Mouse (Mus musculus) erythroblast, adult 5-6 weeks (primary cell): Measurements from ENCODE around the gene Efcab14. TPM values are rescaled to one million over a fixed set of nuclear protein-coding genes. Genes with fewer than 3 reads are reported as not detected.
A peak's percentile ranks its signal among the peaks of the same experiment; 100 is the strongest.

Source experiments
- ATAC-seq: replicated peaks from 2 replicates; pipeline ENCODE4 v1.8.0; 2016; ENCODE audit warnings: moderate number of reproducible peaks, mild to moderate bottlenecking, moderate TSS enrichment, inconsistent platforms; ENCODE audit not compliant: poor library complexity, low FRiP score, severe bottlenecking
- total RNA-seq, 2 experiments: library from RNA; stranded (forward) in 1 of 2; stranded (reverse) in 1 of 2; fragments of 150-400 nt in 1 of 2; fragments of 200-764, 138-1000 nt in 1 of 2; gene quantifications; 2 replicates each; pipeline versions ENCODE4 v1.2.3 to v1.2.4; 2015 to 2017; ENCODE audit warnings: low replicate concordance in 2 of 2

The Efcab14 gene
- total RNA-seq, 2 experiments from 2014 or later, result 27.6 to 33.4 TPM

DNA sequence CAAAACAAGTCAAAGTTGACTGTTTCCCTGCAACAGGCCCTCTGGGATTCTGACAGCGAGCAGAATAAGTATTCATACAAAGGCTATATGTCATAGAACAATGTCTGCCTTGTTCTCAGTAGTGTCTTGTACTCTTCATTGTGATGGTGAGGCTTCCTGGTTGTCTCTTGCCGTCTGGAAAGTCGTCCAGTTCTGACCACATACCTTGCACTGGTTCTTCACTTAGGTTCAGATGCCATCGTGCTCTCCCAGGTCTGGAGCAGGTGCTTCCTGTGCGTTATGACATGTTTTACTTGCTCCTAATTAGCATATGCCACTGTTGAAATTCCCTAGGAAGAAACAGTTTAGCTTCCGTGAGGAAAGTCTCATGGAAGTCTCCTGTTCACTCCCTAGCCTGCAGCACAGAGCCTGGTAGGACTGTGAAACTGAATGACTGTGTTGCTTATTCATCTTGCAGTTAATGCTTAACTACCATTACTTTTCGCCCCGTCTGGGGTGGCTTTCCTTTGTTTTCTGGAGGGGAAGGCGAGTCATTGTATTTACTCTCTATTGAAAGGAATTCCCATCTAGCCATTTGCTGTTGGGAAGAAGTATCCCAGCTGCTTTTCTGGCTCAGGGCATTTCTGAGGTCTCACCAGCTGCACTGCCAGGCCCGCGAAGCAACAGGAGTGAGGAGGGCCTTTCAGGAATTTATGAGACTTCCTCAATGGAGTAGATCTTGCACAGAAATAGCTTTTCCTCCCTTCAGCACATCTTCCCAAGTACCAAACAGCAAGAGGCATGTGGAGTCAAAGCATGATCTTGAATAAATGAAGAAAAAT, 30.3 kb downstream of the Efcab14 start:
- no peak for ATAC-seq

DNA sequence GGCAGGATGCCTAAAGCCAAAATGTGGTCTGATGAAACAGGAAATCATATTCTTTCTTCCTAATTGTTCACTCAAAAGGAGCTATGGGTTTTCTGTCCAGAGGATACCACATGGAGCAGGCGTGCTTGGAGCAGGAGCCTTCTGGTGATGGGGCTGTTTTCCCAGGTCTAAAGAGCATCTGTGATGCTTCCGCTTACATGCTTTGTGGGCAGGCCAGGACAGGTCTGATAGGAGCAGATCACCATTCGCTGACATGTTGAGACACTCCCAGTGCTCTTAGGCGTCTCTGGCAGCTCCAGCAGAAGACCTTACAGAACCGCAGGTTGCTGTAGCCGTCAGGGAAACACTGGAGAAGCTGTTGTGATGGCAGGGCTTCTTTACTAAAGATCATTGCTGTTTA, 37.5 kb downstream of the Efcab14 start:
- no peak for ATAC-seq

DNA sequence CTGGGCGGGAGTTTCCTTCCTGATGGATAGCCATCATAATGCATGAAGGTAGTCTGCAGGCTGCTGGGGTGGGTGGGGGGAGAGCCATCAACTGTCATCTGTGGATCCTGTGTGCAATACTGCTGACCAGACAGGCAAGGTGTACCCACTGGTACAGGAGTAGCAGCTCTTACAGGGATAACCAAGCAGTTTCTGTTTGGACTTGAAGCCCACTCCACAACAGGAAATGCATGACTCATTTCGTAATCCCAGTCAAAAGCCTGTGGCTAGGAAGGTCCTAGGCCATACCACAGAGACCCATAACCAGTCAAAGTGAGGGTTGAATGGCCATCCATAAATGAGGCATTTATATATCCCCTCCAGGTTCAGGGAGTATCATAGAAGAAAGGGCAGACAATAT, 40.1 kb downstream of the Efcab14 start:
- no peak for ATAC-seq

DNA sequence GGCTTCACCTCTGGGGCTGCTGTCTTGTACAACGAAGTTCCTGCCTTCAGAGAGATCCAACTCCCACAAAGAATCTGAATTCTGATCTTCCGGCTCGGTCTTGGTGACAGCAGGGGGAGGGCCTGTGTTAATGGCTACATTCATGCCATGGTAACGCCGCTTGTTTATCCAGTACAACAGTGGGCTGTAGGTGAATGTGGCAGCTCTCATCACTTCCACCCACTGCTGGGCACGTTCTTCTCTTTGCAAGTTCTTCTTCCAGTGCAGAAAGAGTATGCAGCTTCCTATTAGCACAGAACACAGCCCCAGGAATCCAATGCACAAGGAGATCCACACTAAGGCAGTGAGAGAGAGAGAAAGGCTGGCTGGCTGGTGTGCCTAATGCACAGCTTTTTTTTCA, 42.7 kb downstream of the Efcab14 start:
- no peak for ATAC-seq

DNA sequence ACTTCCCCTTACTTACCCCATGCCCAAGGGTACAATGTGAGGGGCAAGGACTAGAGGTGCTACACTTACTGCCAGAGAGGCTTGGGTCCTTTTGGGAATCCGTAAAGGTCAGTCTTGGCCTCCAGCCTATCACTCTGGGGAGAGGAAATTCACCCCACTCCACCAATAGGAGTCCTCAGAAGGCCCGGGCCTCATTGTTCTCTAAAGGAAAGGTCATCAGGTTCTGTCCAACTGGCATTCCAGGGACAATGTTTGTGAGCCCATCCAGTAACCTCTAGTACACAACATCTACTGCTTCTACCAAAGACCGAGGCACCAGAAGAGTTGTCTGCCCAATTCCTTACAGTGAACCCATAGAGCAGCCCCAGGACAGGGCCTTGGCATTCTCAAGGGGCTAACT, 43.4 kb downstream of the Efcab14 start, which contains the start of gene Tex38:
Tex38 (minus strand) TSS at position 101 of the 400 bp plus-strand sequence.
- ATAC-seq, result no peak

DNA sequence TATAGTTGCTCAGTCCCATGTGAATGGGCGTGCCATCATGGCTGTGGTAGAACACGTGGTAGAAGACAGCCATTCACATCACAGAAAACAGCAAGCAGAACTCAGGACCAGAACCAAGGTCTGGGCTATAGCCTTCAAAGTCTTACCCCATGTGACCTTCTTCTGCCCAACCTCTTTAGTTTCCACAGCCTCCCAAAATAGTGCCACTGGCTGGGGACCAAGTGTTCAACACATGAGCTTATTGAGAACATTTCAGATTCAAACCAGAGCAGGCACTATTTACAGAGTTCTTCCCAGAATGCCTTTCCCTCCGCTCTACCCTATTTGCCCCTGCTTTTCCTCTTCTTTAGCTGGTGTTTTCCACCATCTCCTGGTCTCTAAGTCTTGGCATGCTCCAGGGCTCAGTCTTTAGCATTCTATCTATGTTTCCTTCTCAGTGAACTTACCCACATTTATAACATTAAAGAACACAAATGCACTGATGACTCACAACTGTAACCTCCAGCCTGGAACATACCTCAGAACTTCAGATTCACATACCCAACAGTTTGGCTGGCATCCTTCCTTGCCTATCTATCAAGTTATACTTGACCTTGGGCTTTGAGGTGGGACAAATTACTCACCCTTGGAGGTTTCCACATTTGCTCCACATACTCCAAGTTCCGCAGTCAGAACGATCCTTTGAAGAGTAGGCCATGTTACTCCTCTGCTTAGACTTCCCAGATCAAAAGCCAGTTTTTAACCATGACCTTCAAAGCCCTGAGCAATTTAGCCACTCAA, 44.7 kb downstream of the Efcab14 start:
- ATAC-seq, result no peak

DNA sequence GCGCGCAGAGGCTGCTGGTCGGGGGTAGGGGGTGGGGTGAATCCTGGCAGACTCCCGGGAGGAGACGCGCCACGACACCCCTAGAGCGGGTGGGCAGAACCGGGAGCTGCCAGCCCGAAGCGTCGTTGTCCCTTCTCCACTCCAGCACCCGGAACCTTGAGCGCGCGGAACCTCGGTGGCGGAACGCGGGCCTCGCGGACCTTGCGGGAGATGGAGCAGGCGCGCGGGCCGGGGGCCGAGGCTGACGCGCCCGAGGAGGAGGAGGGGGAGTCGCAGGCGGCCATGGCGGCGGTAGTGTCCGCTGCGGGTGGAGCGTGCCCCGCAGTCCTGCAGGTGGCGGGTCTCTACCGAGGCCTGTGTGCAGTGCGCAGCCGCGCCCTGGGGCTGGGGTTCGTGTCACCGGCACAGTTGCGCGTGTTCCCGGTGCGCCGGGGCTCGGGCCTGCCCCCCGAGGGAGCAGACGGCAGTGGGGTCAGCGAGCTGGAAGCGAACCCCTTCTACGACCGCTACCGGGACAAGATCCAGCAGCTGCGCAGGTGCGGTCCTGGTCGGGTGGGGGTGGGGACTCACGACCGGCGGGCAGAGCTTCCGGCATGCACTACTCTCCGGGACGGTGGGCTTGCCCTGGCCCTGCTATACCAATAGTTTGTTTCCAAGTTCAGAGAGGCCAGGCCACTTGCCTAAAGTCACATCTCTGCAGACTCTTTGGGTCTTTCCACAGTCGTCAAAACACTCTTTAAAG, 47.4 kb downstream of the Efcab14 start, which contains the start of gene Atpaf1:
Atpaf1 (plus strand) TSS at position 44 of the 742 bp plus-strand sequence.
- ATAC-seq, result peak; percentile 59

DNA sequence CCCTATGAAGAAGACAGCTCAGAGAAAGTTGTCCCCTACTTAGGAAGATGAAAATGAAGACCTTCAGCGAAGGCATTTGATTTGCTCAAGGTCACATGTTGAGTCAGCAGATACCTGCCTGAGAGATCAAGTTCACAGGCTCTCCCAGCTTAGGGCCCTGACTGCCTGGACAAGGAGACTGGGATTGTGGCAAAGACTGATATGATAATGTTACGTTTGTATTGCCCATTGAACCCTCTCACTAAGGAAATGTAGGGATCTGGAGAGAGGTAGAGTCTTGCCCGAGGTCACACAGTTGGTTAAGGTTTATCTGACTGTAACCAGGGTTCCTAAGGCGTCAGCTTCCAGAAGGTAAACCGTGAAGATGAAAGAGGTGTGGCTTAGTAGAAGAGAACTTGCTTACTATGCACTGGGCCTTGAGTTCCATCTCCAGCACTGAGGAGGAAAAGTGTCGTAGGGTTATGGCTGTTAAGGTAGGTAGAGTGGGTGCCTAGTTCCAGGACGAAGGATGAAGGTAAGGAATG, 48.0 kb downstream of the Efcab14 start:
- ATAC-seq, result peak; percentile 55

DNA sequence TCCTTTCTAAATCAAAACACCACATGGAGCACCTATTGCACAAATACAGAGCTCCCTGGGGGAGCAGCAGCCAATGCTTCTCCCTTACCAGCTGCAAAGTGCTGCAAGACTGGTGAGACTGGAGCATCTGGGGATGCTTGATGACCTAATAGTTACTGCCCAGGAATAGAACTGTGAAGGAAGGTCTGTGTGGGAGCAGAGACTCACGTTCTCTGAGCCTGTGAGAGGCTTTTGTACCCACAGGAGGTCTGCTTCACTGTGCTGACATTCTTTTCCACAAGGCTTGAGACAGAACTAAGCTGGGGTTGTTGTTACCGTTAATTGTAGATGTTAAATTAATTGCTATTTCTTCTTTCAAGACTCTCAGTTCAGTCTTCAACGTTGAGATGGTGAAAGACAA, 53.3 kb downstream of the Efcab14 start:
- ATAC-seq, result no peak

DNA sequence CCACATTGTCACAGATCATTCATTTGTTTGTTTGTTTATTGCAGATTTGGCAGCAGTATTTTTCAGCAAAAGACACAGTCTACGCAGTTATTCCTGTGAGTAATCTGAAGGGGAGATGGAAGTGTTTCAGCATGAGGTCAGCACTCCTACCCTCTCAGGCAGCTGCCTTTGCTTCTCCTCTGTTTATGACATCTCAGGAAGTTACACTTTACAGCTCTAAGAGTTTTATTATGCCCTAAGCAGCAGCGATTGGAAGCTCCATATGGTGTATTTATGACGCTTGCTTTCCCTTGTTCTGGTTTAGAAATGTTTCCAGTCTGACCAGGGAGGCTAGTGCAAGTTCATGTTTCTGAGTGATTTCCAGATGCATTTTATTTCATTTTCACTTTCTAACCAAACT, 57.8 kb downstream of the Efcab14 start:
- ATAC-seq, result no peak

DNA sequence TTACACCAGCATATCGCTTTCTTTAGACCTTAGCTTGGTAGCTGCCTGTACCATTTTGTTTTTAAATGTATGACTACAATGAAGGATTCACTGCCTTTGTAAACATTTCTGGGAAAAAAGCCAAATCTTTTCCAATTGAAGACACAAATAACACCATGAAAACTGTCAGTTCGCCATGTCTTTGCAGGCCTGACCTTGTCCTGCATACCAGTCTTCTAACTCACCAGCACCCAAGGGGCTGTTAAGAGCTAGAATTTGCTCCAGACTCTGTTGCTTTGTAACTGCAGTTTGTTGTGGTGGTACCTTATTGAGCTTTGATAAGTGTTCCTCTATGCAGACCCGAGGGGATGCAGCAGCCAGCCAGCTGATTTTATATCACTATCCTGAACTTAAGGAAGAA, 62.4 kb downstream of the Efcab14 start:
- no peak for ATAC-seq

DNA sequence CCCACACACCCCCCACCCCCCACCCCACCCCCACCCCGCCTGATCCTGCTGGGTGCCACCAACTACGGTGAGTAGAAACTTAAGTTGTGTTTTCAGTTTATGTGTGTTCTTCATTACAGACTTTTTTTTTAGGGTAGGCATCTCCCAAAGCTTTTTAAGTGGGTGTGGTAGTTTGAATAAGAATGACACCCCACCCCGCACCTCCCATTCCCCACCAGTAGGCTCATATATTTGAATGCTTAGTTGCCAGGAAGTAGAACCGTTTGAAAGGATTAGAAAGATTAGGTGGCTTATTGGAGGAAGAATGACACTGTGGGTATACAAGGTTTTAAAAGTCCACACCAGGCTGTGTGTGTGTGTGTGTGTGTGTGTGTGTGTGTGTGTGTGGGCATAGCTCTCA, 74.8 kb downstream of the Efcab14 start:
- ATAC-seq, result no peak

DNA sequence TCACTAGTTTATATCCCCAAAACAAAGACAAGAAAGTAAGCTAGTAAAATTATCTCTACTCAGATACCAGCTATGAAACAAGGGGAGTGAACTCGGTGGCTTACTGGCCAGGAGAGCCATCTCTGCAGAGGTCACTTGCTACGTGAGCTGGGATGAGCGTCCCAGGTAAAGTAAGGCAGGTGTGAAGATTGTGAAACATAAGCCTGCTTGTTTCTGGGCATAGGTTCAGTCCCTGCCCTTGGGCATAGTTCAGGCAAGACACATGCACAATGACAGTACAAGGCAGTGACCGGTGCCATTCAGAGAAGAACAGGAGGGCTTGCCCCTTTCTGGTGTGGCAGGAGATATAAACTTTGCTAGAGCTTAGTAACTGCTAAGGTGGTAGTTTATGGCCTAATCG, 78.1 kb downstream of the Efcab14 start:
- ATAC-seq, result no peak

DNA sequence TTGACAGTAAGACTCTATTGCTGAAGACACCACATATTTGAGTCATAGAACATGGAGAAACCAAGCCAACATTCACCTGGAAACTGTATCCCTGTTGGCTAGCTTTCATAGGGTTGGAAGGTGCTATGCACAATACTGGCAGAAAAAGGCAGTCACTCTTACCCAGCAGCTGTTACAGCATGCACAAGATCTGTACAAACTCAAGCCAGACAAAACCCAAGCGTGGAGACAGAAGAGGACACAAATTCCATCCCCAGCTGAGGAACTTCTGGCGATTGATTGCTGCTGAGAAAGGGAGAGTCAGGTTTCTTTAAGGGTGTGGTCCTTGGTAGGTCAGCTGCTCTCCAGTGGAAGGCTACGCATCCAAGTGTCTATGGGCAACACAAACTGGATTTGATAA, 82.7 kb downstream of the Efcab14 start:
- ATAC-seq, result no peak

DNA sequence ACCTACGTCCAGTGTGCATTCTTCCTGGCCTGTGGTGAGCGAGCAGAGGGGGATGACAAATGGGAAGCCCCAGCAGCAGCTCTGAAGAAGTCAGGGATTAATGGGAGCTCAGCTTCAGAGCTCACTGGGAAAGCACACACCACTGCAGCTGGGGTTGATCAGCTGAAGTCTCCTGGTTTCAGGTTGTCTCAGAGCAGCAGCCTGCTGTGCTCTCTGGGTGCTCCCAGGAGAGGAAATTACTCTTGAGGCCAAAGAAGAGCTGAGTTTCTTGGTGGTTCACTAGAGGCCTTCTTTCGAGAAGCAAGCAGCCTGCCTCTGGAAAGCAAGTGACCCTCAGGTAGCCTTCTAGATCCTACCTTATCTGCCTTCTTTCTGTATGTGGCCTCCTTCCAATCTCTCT, 83.4 kb downstream of the Efcab14 start:
- no peak for ATAC-seq

DNA sequence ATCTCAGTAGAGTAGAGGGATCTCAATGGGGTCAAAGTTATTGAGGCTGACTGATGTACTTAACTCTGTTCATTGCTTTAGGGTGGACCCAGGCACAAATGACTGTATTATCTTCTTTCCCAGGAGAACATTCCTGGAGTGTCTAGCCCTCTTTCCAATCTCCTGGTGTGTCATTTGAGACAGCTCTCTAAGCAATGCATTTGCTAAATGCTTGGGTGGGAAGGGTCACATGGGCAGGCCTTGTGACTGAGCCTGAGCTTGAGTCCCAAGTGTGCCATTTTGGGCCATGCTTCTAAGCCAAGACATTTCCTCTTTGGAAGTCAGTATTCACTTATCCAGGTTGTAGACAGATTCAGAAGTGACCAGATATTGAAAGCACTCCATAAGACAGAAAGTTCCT, 83.9 kb downstream of the Efcab14 start:
- ATAC-seq, result no peak

DNA sequence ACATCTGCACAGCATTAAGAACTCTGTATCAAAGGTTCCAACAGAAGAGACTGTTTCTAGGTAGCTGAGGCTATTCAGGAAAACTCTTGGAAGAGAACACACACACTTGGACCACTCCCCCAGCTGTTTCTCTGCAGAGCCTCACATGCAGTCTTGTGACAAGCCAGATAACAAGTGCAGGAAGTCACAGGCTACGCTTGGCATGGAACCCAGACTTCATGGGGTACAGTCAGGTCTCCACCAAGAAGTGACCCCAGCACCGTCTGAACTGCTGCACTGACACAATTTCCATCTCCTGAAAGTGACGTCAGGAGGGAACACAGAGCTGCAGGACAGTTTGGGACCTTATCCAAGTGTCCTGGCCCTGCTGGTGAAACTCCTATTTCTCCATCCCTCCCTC, 84.4 kb downstream of the Efcab14 start:
- ATAC-seq, result no peak

DNA sequence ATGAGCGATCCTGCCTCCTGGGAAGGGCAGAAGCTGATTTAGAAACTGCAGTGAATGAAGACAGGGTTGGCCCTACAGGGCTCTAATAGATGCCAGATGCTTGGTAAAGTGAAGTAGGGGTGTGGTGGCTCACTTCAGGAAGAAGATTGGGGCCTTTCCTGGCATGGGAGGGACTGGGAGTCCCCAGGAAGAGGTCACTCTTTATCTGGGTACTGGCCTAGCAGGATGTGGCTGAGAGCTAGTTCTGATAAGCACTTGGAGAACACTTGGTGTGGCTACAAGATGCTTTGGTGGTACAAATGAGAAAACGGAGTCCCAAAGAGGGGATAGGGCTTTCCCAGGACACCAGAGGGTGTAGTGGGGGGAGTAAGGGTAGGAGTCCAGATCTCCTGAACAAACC, 86.6 kb downstream of the Efcab14 start:
- ATAC-seq, result peak; percentile 41

DNA sequence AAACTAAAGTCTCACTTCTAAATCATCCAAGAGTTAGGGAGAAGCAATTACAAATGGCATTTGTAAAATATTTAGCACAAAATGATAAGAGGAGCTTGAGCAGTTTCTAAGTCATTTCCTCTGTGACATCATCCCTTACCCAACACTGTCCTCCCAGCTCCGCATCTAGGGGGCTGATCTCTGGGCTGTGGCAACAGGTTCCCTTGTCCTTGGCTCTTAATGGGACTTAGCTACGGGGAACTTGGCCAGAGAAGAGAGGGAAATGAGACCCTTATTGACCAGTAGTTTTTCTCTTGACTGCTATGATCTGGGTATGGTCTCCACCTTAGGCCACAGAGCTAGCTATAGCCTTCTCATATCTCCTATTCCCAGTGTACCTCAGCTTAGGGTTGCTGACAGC, 87.7 kb downstream of the Efcab14 start:
- no peak for ATAC-seq
